Mouse (Mus musculus): ENCODE measurements around the gene Gm17657.
A peak's percentile ranks its signal among the peaks of the same experiment; 100 is the strongest.

DNA sequence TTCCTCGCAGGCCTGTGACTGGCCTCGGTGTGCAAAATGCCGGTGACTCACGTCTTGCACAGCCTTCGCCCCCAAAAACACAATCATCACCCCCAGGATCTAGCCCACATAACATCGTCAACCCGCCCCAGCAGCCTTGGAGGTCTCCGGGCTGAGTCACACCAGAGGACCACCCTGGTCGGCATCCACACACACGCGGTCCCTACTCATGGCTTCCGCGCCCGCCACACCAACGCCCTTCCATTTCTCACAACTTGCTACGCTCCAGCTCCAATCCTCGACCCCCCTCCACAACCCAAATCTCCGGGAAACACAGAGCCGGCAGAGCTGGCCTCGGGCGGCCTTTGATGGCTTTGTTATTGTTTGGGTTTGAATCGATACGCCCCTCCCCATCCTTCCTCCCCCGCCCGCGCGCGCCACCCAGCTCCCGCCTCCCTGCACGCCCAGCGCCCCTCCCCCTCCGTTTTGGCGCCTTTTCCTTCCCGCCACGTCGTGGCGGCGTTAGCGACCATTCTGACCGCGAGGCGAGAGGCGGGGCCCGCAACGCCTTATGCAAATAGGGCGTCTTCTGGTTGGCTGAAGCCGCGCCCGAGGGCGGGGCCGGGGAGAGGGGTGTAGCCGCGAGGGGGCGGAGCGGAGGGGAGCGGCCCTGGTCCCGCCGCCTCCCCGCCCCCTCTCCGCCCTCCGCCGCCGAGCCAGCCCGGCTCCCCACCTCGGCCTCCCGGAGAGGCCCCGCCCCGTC, 59.3 kb downstream of the Gm17657 start:
- TF ChIP-seq CTCF (IDR thresholded peaks at IDR 0.05; ENCODE audit: extremely low read depth, insufficient read length, insufficient replicate concordance, low read depth, low read length) = no peak
- TF ChIP-seq POLR2A (IDR thresholded peaks at IDR 0.05; ENCODE audit: low read depth, low read length) = peak; percentile 90
